ENCODE assay signal across 8 mouse cellular contexts in the genomic region with DNA sequence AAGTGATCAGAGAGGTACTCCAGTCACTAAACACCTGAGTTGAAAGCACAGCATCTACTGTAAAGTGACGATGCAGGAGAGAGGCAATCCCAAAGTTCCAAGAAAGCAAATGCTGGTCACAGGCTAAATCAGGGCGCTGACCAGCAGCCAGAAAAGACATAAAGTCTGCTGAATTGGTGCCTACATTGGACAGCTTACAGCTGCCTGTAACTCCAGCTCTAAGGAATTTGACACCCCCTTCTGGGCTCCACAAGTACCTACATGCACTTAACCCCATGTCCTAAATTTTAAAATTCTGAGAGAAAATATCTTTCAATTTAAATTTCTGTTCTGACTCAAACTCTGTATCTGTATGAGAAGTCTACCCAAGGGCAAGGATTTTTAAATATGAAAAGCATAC. TPM values are rescaled to one million over a fixed set of nuclear protein-coding genes. Genes with fewer than 3 reads are reported as not detected.
A peak's percentile ranks its signal among the peaks of the same experiment; 100 is the strongest.
DNase-seq lines count a peak whose midpoint lies in the region; ATAC-seq and TF ChIP-seq lines count a peak whose summit lies in the region.

No protein-coding gene starts in this region.

- H3K4me1 ChIP-seq in lung, adult 2 months (ENCODE audit: control insufficient read depth, insufficient read depth, low read length) = peaks cover 5% of the 10 kb centered on the region
- peaks cover 4% of the 10 kb centered on the region; the same call in 1 of the 2 replicates for H3K4me1 ChIP-seq in embryonic facial prominence, embryonic 14.5 days (ENCODE audit: control insufficient read depth, insufficient read depth, low read length)
- peaks cover 33% of the 10 kb centered on the region for H3K4me1 ChIP-seq in limb, embryonic 12.5 days (replicated peaks)

- H3K9me3 ChIP-seq in embryonic facial prominence, embryonic 14.5 days (ENCODE audit: control insufficient read depth, low read length) = no peaks in the 10 kb centered on the region
- 0 out of 2 replicates have a peak, but pooled peaks cover 6% of the 10 kb centered on the region for H3K9me3 ChIP-seq in limb, embryonic 12.5 days

- no peak for TF ChIP-seq POLR2A in lung, adult 2 months (IDR thresholded peaks at IDR 0.05; ENCODE audit: borderline replicate concordance, extremely low read depth, low read depth, low read length)

- DNase-seq in lung, adult 2 months = no peak
- no peak for DNase-seq in lung, adult 18-20 months
- DNase-seq in embryonic facial prominence, embryonic 14.5 days (ENCODE audit: low spot score) = peak; percentile 54
- DNase-seq in splenic B cell, adult 2 months (ENCODE audit: low read depth, low spot score) = peak; percentile 20
- no peak for DNase-seq in ovary, postnatal 14 days (ENCODE audit: low spot score)
- DNase-seq in layer of hippocampus, postnatal 36 days = no peak
- DNase-seq in cerebellum, postnatal 25 days = no peak

- no peak for TF ChIP-seq CTCF in lung, adult 2 months (IDR thresholded peaks at IDR 0.05; ENCODE audit: insufficient read depth, low read length)

- ATAC-seq in embryonic facial prominence, embryonic 14.5 days (ENCODE audit: low read depth) = no peak
- no peak for ATAC-seq in limb, embryonic 12.5 days (ENCODE audit: insufficient number of reproducible peaks, insufficient read depth, low FRiP score, low TSS enrichment, low read depth)

- 57% methylated on average over 2 of the region's 2 CpGs for WGBS in lung, adult 2 months
- 78% methylated on average over 2 of the region's 2 CpGs for WGBS in embryonic facial prominence, embryonic 14.5 days
- WGBS in limb, embryonic 12.5 days = 85% methylated on average over 2 of the region's 2 CpGs

- H3K27me3 ChIP-seq in embryonic facial prominence, embryonic 14.5 days (replicated peaks; ENCODE audit: control insufficient read depth, insufficient read depth, low read length) = no peaks in the 10 kb centered on the region
- no peaks in the 10 kb centered on the region for H3K27me3 ChIP-seq in limb, embryonic 12.5 days
- H3K27me3 ChIP-seq in splenic B cell, adult 2 months (ENCODE audit: control insufficient read depth, insufficient read depth, low read length, poor library complexity, severe bottlenecking) = no peaks in the 10 kb centered on the region

- H3K36me3 ChIP-seq in embryonic facial prominence, embryonic 14.5 days (ENCODE audit: control insufficient read depth, insufficient read depth, low read length) = peaks cover 46% of the 10 kb centered on the region
- peaks cover 47% of the 10 kb centered on the region for H3K36me3 ChIP-seq in limb, embryonic 12.5 days
- H3K36me3 ChIP-seq in splenic B cell, adult 2 months (ENCODE audit: control insufficient read depth, insufficient read depth, low read length, poor library complexity, severe bottlenecking) = peaks cover 18% of the 10 kb centered on the region

- H3K4me2 ChIP-seq in embryonic facial prominence, embryonic 14.5 days (ENCODE audit: low read depth, low read length) = peak overlapping the region; percentile 86
- peak overlapping the region; percentile 89 for H3K4me2 ChIP-seq in limb, embryonic 12.5 days

- H3K4me3 ChIP-seq in lung, adult 2 months (replicated peaks; ENCODE audit: extremely low read depth, low read depth, low read length) = peak overlapping the region; percentile 44
- H3K4me3 ChIP-seq in embryonic facial prominence, embryonic 14.5 days (ENCODE audit: low read depth, low read length) = peak overlapping the region; percentile 92
- peak overlapping the region; percentile 99 for H3K4me3 ChIP-seq in limb, embryonic 12.5 days (replicated peaks)

- H3K27ac ChIP-seq in embryonic facial prominence, embryonic 14.5 days (replicated peaks; ENCODE audit: low read depth, low read length) = no peak overlapping the region
- H3K27ac ChIP-seq in limb, embryonic 12.5 days = no peak overlapping the region

- peak overlapping the region; percentile 98; the same call in 1 of the 2 replicates for H3K9ac ChIP-seq in embryonic facial prominence, embryonic 14.5 days (ENCODE audit: low read depth, low read length)
- H3K9ac ChIP-seq in limb, embryonic 12.5 days (replicated peaks) = no peak overlapping the region

RNA-seq across cellular contexts. Expression of gene Brd7, which starts 2.0 kb away (rescaled TPM):
- 18.6 and 28.5 TPM in 2 replicates for polyA plus RNA-seq in lung, adult 2 months (2012; rRNA removed)
- 67.1 and 68.4 TPM in 2 replicates for polyA plus RNA-seq in embryonic facial prominence, embryonic 14.5 days (2014; fragmentation: Nextera tagmentation; extraction: Ambion mirVana)
- 96.8 and 108 TPM in 2 replicates for polyA plus RNA-seq in limb, embryonic 12.5 days (2016; fragmentation: Nextera tagmentation; extraction: Ambion mirVana)
- 10 to 100 TPM; 52.5 to 64.9 TPM for total RNA-seq in layer of hippocampus, postnatal 36 days (2021)

Comparison
In these comparisons a context has a peak if more than half of its experiments do, and no peak if none do; other contexts are left out.
1. DNase-seq: peak in embryonic facial prominence, embryonic 14.5 days (single experiment) and splenic B cell, adult 2 months (single experiment); none in lung, adult 2 months (single experiment), lung, adult 18-20 months (0 of 2), ovary, postnatal 14 days (single experiment), layer of hippocampus, postnatal 36 days (0 of 2) and cerebellum, postnatal 25 days (0 of 2).
2. H3K4me3 ChIP-seq: peak in every context shown above with its lines; median percentile 99 in limb, embryonic 12.5 days; 92 in embryonic facial prominence, embryonic 14.5 days; 44 in lung, adult 2 months.